Mouse (Mus musculus) urinary bladder, postnatal 14 days (tissue): ENCODE data around the gene 4921517D22Rik.

Source experiments
- DNase-seq: peaks from one replicate; pipeline ENCODE4 v3.0.0; 2021; ENCODE audit warnings: low spot score

The 4921517D22Rik gene

DNA sequence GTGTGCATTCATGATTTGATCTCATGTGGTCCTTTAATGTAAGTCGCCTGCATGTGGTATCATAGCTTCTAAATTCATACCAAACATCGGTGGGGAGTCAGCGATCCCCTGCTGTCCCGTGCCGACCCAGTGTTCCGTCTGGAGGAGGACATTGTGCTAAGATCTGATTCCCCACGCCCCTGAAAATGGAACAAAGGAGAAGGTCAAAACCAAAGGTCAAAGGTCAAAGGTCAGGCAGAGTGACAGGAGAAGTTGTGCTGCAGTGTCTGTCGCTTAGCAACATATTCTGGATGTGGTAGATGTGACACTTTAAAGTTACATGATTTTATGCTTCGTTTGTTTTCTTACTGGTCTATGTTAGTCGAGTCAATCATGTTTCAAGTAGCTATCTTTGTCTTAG, 2.4 kb downstream of the 4921517D22Rik start:
- no peak for DNase-seq

GRCm38 (mm10) chr13:59690576-59690975, 3.3 kb downstream of the 4921517D22Rik start:
- no peak for DNase-seq

GRCm38 (mm10) chr13:59689843-59690242, 4.1 kb downstream of the 4921517D22Rik start:
- no peak for DNase-seq

DNA sequence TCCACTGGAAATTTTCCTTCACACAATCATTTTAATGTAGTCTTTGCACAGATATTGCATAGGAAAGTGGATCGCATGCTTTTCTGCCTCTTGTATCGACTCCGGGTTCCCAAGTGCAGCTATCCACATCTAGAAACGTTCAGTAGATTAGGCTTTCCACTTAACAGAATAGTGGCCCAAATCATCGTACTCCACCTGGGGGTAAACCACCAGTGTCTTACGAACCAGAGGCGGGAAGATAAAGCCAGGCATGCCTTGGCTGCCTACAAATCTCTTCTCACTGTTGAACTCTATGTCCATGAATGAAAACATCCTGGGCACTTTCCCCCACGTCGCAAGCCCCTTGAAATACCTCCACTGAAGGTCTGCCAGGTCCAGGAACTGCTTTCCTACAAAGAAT, 4.6 kb downstream of the 4921517D22Rik start:
- no peak for DNase-seq

GRCm38 (mm10) chr13:59688338-59688770, 5.6 kb downstream of the 4921517D22Rik start:
- DNase-seq, result peak; percentile 24

DNA sequence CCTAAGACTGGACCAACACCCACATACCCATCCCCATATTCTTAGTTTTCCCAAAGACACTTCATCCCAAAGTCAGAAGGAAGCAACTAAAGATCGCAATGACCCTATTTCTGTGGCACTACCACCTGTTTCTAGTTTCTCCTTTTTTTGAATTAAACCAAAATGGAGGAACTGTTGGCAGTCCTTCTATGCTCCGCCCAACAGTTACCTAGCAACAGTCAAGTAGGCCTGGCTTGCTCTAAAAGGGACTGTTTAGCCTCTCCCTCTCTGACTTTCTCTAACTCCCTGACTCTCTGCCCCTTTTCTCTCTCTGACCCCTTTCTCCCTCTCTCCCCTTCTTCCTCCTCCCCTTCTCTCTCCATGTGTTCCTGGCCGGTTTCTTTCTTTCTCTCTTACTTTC, 8.7 kb downstream of the 4921517D22Rik start:
- DNase-seq, result no peak

GRCm38 (mm10) chr13:59682629-59683028, 11.3 kb downstream of the 4921517D22Rik start:
- no peak for DNase-seq

DNA sequence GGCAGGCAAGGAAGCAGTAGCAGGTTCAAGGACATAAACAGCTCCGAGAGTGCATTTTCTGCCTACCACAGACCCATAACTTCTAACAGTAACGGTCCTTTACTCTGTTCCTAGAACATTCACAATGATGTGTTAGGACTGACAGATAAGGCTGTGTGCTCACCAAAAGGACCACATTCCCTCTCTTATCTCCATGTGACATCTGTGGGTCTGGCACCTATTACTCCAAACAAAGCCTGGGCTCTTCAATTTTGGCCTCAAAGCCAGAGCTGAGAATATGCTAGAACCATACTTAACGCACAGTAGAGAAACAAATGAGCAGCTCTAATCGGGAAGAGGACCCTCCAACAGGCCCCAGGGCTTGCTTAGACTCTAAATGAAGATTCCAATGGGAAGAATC, 14.0 kb downstream of the 4921517D22Rik start:
- no peak for DNase-seq

- no peak for DNase-seq
Observed at GRCm38 (mm10) chr13:59679306-59679705, 14.6 kb downstream of the 4921517D22Rik start.

GRCm38 (mm10) chr13:59676316-59677229, 17.3 kb downstream of the 4921517D22Rik start:
- no peak for DNase-seq

- DNase-seq, result peak; percentile 64
Observed at GRCm38 (mm10) chr13:59675151-59676011, 18.5 kb downstream of the 4921517D22Rik start, which contains the start of gene Golm1. Gene Golm1 (minus strand): TSS chr13:59675811.

GRCm38 (mm10) chr13:59674761-59675150, 19.2 kb downstream of the 4921517D22Rik start:
- DNase-seq, result no peak

- DNase-seq, result no peak
Observed at GRCm38 (mm10) chr13:59674215-59674614, 19.7 kb downstream of the 4921517D22Rik start.

- no peak for DNase-seq
Observed at GRCm38 (mm10) chr13:59673597-59673996, 20.3 kb downstream of the 4921517D22Rik start.

DNA sequence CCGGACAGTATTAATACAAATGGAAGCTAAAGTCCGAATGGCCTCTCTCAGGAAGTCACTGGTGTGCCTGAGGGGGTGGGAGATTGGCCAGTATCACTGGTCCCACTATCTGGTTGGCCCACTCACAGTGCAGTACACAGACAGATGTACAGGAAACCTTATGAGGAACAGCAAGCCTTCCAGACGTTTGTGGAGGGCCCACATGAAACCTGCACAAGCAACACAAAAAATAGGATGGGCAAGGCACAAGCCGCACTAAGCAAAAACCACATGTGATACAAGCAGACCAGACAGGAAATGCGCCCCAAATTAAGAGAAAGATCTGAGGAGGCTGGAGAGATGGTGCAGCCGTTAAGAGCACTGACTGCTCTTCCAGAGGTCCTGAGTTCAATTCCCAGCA, 21.7 kb downstream of the 4921517D22Rik start:
- no peak for DNase-seq

GRCm38 (mm10) chr13:59671521-59671920, 22.4 kb downstream of the 4921517D22Rik start:
- DNase-seq, result no peak

GRCm38 (mm10) chr13:59669946-59670345, 24.0 kb downstream of the 4921517D22Rik start:
- DNase-seq, result no peak

DNA sequence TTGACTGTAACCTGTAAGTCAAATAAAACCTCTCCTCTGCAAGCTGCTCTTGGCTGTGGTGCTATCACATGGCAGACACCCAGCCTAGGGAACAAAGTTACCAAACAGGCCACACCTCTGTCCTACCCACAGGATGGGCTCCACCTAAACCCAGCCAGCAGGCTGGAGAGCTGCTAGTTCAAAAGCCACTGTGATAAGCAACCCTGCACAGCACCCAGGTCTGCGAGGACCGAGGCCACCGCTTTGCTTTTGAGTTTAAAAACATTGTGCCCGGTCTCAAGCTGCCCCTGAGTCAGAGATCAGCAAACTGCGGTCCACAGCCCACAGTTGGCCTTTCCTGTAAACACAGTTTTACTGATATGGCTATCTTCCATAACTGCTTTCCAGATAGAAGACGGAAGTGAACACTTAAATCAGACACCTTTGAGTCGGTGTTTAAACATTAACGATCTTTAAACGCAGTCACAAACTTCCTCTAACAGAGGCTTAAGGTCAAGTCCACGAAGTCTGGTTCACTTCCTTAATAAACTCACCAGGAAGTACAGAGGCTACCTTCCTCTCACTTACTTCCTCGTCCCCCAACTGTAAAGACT, 25.3 kb downstream of the 4921517D22Rik start:
- peak; percentile 60 for DNase-seq

DNA sequence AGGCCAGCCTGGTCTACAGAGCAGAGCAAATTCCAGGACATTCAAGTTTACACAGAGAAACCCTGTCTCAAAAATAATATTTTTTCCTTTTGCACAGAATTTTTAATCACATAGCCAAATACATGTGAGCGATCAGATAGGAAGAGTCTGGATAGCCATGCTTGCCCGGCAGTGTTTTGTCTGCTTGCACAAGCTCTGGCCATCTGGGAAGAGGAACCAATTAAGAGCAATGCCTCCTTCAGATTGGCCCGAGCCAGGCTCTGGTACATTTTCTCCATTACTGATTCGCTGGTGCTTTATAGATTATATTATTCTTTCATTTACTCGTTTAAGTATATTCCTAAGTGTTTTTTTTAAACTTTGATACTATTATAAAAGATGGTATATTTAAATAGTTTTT, 26.1 kb downstream of the 4921517D22Rik start:
- DNase-seq, result no peak

GRCm38 (mm10) chr13:59663939-59664712, 29.8 kb downstream of the 4921517D22Rik start:
- DNase-seq, result no peak

DNA sequence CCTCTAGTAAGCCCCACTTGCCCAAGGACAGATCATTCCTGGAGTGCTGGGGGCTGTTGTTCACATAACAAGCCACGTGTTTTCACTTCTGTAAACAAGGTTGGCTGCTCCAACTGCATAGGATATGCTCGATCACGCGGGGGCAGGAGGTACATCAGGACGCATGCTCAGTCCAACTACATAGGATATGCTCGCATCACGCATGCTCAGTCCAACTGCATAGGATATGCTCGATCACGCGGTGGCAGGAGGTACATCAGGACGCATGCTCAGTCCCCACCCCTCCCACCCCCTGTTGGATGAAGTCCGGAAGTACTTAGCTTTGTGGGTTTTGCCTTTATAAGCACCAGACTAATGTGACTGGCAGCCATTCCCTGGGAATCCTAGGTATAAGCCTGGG, 31.9 kb downstream of the 4921517D22Rik start:
- DNase-seq, result no peak

DNA sequence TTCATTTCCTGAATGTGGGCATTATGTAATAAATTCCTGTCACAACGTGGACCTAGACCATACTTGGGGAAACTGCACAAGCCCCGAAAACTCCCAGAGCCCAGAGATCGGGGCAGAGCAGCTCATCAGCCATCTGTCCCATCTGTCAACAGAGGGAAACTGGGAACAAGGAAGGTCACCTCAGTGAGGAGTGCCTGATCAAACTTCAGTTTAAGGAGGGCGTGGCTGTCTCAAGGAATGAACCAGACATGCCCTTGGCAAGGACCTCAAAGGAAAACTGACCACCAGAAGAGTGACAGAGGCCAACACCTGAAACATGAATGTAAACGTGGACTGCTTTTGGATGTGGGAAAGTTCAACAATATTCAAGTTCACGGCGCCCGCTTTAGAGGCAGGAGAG, 32.5 kb downstream of the 4921517D22Rik start:
- no peak for DNase-seq
